Mouse (Mus musculus) stomach, embryonic 15.5 days (tissue): Measurements from ENCODE around the gene Rhobtb1. TPM values are rescaled to one million over a fixed set of nuclear protein-coding genes. Genes with fewer than 3 reads are reported as not detected.
A peak's percentile ranks its signal among the peaks of the same experiment; 100 is the strongest.

Experiments
- ATAC-seq: fragments of 200-750 bp; cut with Nextera tagmentation; 2 replicates; pipeline ENCODE4 v1.8.0; 2017; ENCODE audit warnings: low read depth, moderate number of reproducible peaks, moderate TSS enrichment; ENCODE audit not compliant: insufficient read depth, low FRiP score
- H3K27ac ChIP-seq: fragments of 300-500 bp; sonication (generic); 2 replicates; pipeline ENCODE4 v1.5.1; 2015; ENCODE audit warnings: mild to moderate bottlenecking, inconsistent platforms
- H3K27me3 ChIP-seq: fragments of 300-500 bp; sonication (generic); replicated peaks from 2 replicates; pipeline ENCODE4 v1.6.1; 2015; ENCODE audit warnings: inconsistent platforms
- H3K36me3 ChIP-seq: fragments of 300-500 bp; sonication (generic); 2 replicates; pipeline ENCODE4 v1.6.1; 2015; ENCODE audit warnings: inconsistent platforms
- H3K4me1 ChIP-seq: fragments of 300-500 bp; sonication (generic); 2 replicates; pipeline ENCODE4 v1.6.1; 2015; ENCODE audit warnings: inconsistent platforms
- H3K4me2 ChIP-seq: fragments of 300-500 bp; sonication (generic); 2 replicates; pipeline ENCODE4 v1.6.1; 2015; ENCODE audit warnings: mild to moderate bottlenecking, inconsistent platforms
- H3K4me3 ChIP-seq: fragments of 300-500 bp; sonication (generic); replicated peaks from 2 replicates; pipeline ENCODE4 v1.5.1; 2015; ENCODE audit warnings: inconsistent platforms
- H3K9ac ChIP-seq: fragments of 300-500 bp; sonication (generic); 2 replicates; pipeline ENCODE4 v1.6.1; 2015; ENCODE audit warnings: inconsistent platforms
- H3K9me3 ChIP-seq: fragments of 300-500 bp; sonication (generic); 2 replicates; pipeline ENCODE4 v1.6.1; 2016; ENCODE audit warnings: inconsistent platforms
- WGBS: fragments of 180-500 bp; shearing (Covaris S2); methylation state at CpG from one replicate; pipeline ENCODE4 v1.1.7; 2015; 5-methylcytosine and 5-hydroxymethylcytosine counted together
- polyA plus RNA-seq: library from polyadenylated mRNA; unstranded; fragments of >200 nt; fragmentation: Nextera tagmentation; extraction: Ambion mirVana; gene quantifications from 2 replicates; pipeline ENCODE4 v1.2.1, GENCODE M21; 2015

The Rhobtb1 gene
- polyA plus RNA-seq, 1 experiment from 2014 or later, result 33.0 TPM

DNA sequence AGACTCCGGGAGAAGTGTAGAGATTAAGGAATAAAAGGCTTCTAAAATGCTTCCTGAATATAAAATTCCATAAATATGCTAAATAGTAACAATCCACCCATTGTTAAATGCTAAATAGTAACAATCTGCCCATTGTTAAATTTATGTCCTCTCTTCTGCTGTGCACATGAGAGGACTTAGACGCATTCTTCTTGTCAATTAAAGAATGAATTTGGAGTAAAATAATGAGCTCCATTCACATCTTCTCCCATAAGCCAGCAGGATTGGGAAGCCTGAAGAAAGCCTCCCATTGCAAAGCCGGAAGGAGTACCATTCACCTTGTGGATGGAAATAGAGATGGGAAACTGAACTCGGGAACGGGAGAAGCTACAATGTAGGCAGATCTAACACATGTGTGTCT lies 20.6 kb upstream of the Rhobtb1 start:
- no peak for ATAC-seq

DNA sequence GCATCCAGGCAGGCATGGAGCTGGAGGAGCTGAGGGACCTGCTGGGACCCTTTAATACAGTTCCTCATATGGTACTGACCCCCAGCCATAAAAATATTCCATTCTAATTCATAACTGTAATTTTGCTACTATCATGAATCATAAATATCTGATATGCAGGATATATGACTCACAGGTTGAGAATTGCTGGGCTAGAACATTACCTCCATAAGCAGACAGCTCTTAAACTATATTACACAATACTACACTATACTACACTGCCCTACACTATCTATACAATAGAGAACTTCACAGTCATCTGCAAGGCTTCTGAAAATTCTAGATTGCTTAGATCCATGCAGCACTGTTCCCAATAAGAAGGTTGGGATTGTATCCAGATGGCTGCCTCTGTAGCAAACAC lies 16.9 kb upstream of the Rhobtb1 start:
- Histone ChIP-seq H3K27ac (no peak overlapping the region), H3K36me3 (no peaks in the 10 kb centered on the region), H3K27me3 (no peaks in the 10 kb centered on the region), H3K4me1 (no peaks in the 10 kb centered on the region), H3K9me3 (no peaks in the 10 kb centered on the region), H3K4me2 (no peak overlapping the region), H3K9ac (no peak overlapping the region), H3K4me3 (no peak overlapping the region)
- ATAC-seq, result no peak

More for the DNA sequence above, 20.6 kb upstream of the Rhobtb1 start:
- Histone ChIP-seq H3K4me2 (no peak overlapping the region), H3K4me1 (no peaks in the 10 kb centered on the region), H3K36me3 (no peaks in the 10 kb centered on the region), H3K9ac (no peak overlapping the region), H3K27ac (no peak overlapping the region), H3K4me3 (no peak overlapping the region), H3K27me3 (no peaks in the 10 kb centered on the region), H3K9me3 (no peaks in the 10 kb centered on the region)
- 76% methylated on average over 5 of the region's 5 CpGs for WGBS

DNA sequence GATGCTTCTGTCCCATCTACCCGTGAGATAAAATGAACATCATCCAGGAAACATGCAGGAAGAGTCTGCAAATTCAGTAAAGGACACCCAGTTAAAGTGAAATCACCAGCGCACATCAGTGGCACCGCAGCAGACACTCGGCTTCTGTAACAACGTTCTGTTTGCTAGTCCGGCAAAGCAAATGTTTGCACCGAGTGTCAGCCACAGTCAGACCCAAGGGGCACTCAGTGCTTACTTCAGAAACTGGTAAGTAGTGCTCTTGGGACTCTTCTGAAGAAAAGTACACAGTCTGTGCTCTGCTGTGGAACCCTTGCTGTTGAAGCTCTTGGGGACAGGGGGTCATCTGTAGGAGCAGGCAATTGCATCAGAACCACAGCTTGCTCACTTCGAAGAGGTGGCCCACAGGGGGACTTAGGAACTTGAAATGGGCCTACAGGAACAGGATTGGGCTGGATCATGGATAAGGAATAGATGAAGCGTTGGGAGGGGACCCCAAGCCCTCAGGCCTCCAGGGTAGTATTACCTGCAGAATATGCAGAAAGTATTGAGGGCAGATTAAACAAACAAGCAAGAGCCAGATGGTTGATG lies 14.9 kb upstream of the Rhobtb1 start:
- no peak overlapping the region for H3K4me2 ChIP-seq
- no peak overlapping the region; the same call in 1 of the 2 replicates for H3K27ac ChIP-seq
- ATAC-seq, result no peak

DNA sequence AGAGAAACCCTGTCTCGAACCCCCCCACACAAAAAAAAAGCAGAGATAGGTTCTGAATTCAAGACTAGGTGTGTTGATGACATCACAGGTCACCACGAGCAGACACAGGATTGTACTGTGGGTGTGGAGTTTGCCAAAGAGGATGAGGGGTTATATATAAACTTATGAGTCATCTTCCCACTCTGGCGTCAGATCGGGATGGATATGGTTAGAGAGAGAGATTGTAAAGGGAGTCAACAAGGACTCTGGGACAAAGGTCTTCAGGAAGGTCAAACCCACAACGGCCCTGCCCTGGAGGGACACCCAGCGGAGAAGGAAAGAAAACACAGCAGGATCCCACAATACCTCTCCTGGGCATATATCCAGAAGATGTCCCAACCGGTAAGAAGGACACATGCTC lies 2.0 kb upstream of the Rhobtb1 start:
- Histone ChIP-seq H3K4me2 (no peak overlapping the region), H3K9me3 (no peaks in the 10 kb centered on the region), H3K4me3 (no peak overlapping the region), H3K36me3 (no peaks in the 10 kb centered on the region), H3K27me3 (no peaks in the 10 kb centered on the region), H3K9ac (no peak overlapping the region), H3K4me1 (no peaks in the 10 kb centered on the region), H3K27ac (no peak overlapping the region)
- ATAC-seq, result no peak
- WGBS, result 74% methylated on average over 7 of the region's 7 CpGs

More for the DNA sequence above, 14.9 kb upstream of the Rhobtb1 start:
- Histone ChIP-seq H3K9ac (no peak overlapping the region), H3K9me3 (no peaks in the 10 kb centered on the region), H3K4me3 (no peak overlapping the region), H3K27me3 (no peaks in the 10 kb centered on the region), H3K36me3 (no peaks in the 10 kb centered on the region), H3K4me1 (no peaks in the 10 kb centered on the region)
- 39% methylated on average over 9 of the region's 9 CpGs for WGBS

GRCm38 (mm10) chr10:69152971-69153370 lies 1.7 kb downstream of the Rhobtb1 start:
- Histone ChIP-seq H3K4me2 (no peak overlapping the region), H3K4me3 (no peak overlapping the region), H3K9ac (no peak overlapping the region), H3K27me3 (no peaks in the 10 kb centered on the region), H3K4me1 (no peaks in the 10 kb centered on the region), H3K36me3 (no peaks in the 10 kb centered on the region), H3K9me3 (no peaks in the 10 kb centered on the region), H3K27ac (no peak overlapping the region)
- ATAC-seq, result no peak
- 77% methylated on average over 4 of the region's 4 CpGs for WGBS

- ATAC-seq, result no peak
Observed at GRCm38 (mm10) chr10:69155428-69156175, 4.4 kb downstream of the Rhobtb1 start.

GRCm38 (mm10) chr10:69156462-69156861 lies 5.2 kb downstream of the Rhobtb1 start:
- Histone ChIP-seq H3K4me3 (no peak overlapping the region), H3K9ac (no peak overlapping the region), H3K27me3 (no peaks in the 10 kb centered on the region), H3K4me2 (no peak overlapping the region), H3K27ac (no peak overlapping the region; the same call in 1 of the 2 replicates), H3K4me1 (no peaks in the 10 kb centered on the region), H3K36me3 (no peaks in the 10 kb centered on the region), H3K9me3 (no peaks in the 10 kb centered on the region)
- ATAC-seq, result peak; percentile 86
- 46% methylated on average over 6 of the region's 6 CpGs for WGBS

More at GRCm38 (mm10) chr10:69155428-69156175, 4.4 kb downstream of the Rhobtb1 start:
- H3K27ac ChIP-seq, result no peak overlapping the region
- 81% methylated on average over 10 of the region's 10 CpGs for WGBS
- H3K36me3 ChIP-seq, result no peaks in the 10 kb centered on the region
- H3K27me3 ChIP-seq, result no peaks in the 10 kb centered on the region
- no peaks in the 10 kb centered on the region for H3K9me3 ChIP-seq
- no peaks in the 10 kb centered on the region for H3K4me1 ChIP-seq
- no peak overlapping the region for H3K4me2 ChIP-seq
- no peak overlapping the region for H3K4me3 ChIP-seq
- H3K9ac ChIP-seq, result no peak overlapping the region

- WGBS, result 61% methylated on average over 2 of the region's 2 CpGs
- no peak overlapping the region for H3K9ac ChIP-seq
- peak; percentile 49; the same call in 1 of the 2 replicates for ATAC-seq
- H3K36me3 ChIP-seq, result no peaks in the 10 kb centered on the region
- H3K27me3 ChIP-seq, result no peaks in the 10 kb centered on the region
- H3K4me3 ChIP-seq, result no peak overlapping the region
- no peak overlapping the region for H3K4me2 ChIP-seq
- H3K9me3 ChIP-seq, result no peaks in the 10 kb centered on the region
- peak overlapping the region; percentile 16; the same call in 1 of the 2 replicates for H3K27ac ChIP-seq
- no peaks in the 10 kb centered on the region for H3K4me1 ChIP-seq
Observed at GRCm38 (mm10) chr10:69157471-69157870, 6.2 kb downstream of the Rhobtb1 start.

DNA sequence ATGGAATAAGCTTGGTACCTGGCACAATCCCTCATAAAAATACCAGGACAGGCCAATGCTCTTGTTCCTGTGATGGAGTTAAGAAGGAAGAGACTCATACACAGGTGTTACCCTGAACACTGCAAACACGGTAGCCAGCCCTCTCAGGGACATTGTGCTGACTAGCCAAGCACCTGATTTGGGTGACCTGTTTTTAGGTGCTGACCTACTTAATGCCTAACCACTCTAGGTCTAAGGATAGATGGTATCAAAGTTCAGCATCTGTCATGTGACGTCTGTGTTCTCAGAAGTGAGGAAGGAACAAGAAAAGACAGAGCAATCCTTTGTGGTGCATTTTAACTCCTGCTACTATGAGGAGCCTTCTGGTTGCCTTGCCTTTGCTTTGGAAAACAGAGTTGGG lies 9.6 kb downstream of the Rhobtb1 start:
- H3K9me3 ChIP-seq, result no peaks in the 10 kb centered on the region
- H3K27me3 ChIP-seq, result no peaks in the 10 kb centered on the region
- H3K36me3 ChIP-seq, result no peaks in the 10 kb centered on the region
- no peak for ATAC-seq
- WGBS, result 73% methylated on average over 2 of the region's 2 CpGs
- no peak overlapping the region for H3K9ac ChIP-seq
- no peak overlapping the region for H3K27ac ChIP-seq
- H3K4me1 ChIP-seq, result no peaks in the 10 kb centered on the region
- no peak overlapping the region for H3K4me3 ChIP-seq
- no peak overlapping the region for H3K4me2 ChIP-seq

GRCm38 (mm10) chr10:69161503-69161902 lies 10.3 kb downstream of the Rhobtb1 start:
- no peak overlapping the region for H3K27ac ChIP-seq

DNA sequence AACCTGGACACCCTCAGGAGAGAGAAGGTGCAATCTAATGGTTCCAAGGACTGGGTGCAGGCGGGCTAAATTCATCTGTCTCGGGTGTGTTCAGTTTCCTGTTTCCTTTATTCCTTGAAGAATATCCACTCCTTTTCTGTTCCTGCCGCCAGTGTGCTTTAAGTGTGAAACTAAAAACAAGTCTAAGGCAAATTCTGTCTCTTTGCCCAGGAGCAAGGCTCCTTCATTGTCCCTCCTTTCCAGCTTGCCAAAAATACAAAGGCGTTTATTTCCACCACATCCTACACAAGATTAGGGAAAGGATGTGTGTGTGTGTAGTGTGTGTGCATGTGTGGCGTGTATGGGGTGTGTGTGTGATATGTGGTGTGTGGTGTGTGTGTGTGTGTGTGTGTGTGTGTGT lies 11.3 kb downstream of the Rhobtb1 start:
- Histone ChIP-seq H3K4me3 (no peak overlapping the region), H3K4me2 (no peak overlapping the region), H3K27ac (no peak overlapping the region), H3K9me3 (no peaks in the 10 kb centered on the region), H3K27me3 (no peaks in the 10 kb centered on the region), H3K4me1 (no peaks in the 10 kb centered on the region), H3K36me3 (no peaks in the 10 kb centered on the region), H3K9ac (no peak overlapping the region)
- 80% methylated on average over 5 of the region's 5 CpGs for WGBS
- no peak for ATAC-seq

More at GRCm38 (mm10) chr10:69161503-69161902, 10.3 kb downstream of the Rhobtb1 start:
- Histone ChIP-seq H3K27me3 (no peaks in the 10 kb centered on the region), H3K9me3 (no peaks in the 10 kb centered on the region), H3K36me3 (no peaks in the 10 kb centered on the region), H3K4me3 (no peak overlapping the region), H3K9ac (no peak overlapping the region), H3K4me1 (no peaks in the 10 kb centered on the region), H3K4me2 (no peak overlapping the region)
- ATAC-seq, result no peak
- 77% methylated on average over 3 of the region's 3 CpGs for WGBS

GRCm38 (mm10) chr10:69163216-69163615 lies 12.0 kb downstream of the Rhobtb1 start:
- H3K9ac ChIP-seq, result no peak overlapping the region
- H3K27me3 ChIP-seq, result no peaks in the 10 kb centered on the region
- no peak overlapping the region for H3K4me2 ChIP-seq
- H3K4me3 ChIP-seq, result no peak overlapping the region
- H3K4me1 ChIP-seq, result no peaks in the 10 kb centered on the region
- no peak for ATAC-seq
- H3K27ac ChIP-seq, result no peak overlapping the region
- 89% methylated on average over 5 of the region's 5 CpGs for WGBS
- H3K36me3 ChIP-seq, result no peaks in the 10 kb centered on the region
- H3K9me3 ChIP-seq, result no peaks in the 10 kb centered on the region
